Mouse (Mus musculus) monocyte, adult 5-6 weeks (primary cell): Measurements from ENCODE around the gene Heatr5a. TPM values are rescaled to one million over a fixed set of nuclear protein-coding genes. Genes with fewer than 3 reads are reported as not detected.

Experiments
- ATAC-seq: fragments of 153-309, 156-312 bp; replicated peaks from 2 replicates; pipeline ENCODE4 v1.8.0; 2017; ENCODE audit warnings: mild to moderate bottlenecking; ENCODE audit not compliant: low TSS enrichment, insufficient number of reproducible peaks, severe bottlenecking, poor library complexity, low FRiP score
- total RNA-seq: library from RNA; stranded (forward); fragments of 200-1000, 200-491, 200-594 nt; gene quantifications from 3 replicates; pipeline ENCODE4 v1.2.3, GENCODE M21; 2017

The Heatr5a gene
- total RNA-seq, 1 experiment from 2014 or later = 35.9 TPM

DNA sequence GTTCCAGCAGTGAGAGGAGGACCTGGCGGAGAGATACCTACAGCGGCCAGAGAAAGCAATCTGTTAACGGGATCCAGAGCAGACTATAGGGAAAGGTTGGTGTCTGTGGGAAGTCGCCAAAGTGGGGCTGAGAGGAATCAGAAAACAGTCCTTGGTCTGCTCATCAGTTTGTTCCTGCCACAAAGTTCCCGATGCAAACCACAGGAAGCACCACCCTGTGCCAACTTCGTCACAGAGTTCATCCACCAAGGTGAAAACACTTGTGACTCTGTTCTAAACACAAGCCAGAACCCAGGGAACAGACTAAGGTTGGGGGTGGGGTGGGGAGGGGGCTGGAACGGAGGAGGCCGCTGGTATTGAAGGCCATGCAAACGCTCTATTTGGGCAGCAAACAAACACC is 5.4 kb upstream of the Heatr5a start:
- no peak for ATAC-seq

DNA sequence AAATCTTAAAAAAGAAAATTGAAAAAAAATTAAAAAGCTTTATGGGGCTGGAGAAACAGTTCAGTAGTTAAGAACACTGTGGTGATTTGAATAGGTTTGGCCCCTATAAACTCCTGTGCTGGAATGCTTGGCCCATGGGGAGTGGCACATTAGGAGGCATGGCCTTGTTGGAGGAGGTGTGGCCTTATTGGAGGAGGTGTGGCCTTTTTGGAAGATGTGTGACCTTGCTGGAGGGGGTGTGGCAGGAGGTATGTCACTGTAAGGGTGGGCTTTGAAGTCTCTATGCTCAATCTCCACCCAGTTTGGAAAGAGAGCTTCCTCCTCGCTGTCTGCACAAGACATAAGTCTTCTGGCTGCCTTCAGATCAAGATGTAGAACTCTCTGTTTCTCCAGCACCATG is 3.3 kb upstream of the Heatr5a start:
- ATAC-seq = no peak

DNA sequence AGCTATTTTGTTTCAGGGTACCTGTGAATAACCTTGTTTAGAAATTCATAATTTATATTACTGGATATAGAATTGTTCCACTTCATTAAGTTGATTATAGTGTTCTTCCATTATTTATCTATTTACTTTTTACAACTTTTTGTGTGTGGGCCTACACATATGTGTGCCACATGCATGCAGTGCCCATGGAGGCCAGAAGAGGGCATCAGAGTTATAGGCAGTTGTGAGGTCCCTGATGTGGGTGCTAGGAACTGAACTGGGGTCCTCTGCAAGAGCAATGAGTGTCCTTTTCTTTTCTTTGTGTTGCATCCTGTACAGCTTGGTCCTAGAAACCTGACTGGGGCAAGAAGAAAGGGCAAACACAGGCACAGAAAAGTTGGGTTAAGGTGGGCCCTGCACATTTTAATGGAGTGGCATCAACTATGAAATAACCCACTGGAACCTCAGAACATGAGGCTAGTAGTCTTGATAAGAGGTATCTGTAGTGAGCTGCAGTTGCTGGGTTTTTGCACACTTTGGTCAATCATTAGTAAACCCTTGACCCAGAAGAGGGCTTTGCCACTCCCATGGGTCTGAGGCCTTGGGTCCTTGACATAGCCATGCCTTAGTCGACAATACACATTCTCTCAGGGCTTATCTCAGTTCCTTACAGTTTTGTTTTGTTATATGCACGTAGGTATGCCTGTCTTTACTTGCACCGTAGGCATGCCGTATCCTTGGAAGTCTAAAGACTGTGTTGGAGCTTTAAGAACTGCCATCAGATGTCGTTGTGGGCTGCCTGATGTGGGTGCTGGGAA is 1.3 kb upstream of the Heatr5a start:
- ATAC-seq = no peak

DNA sequence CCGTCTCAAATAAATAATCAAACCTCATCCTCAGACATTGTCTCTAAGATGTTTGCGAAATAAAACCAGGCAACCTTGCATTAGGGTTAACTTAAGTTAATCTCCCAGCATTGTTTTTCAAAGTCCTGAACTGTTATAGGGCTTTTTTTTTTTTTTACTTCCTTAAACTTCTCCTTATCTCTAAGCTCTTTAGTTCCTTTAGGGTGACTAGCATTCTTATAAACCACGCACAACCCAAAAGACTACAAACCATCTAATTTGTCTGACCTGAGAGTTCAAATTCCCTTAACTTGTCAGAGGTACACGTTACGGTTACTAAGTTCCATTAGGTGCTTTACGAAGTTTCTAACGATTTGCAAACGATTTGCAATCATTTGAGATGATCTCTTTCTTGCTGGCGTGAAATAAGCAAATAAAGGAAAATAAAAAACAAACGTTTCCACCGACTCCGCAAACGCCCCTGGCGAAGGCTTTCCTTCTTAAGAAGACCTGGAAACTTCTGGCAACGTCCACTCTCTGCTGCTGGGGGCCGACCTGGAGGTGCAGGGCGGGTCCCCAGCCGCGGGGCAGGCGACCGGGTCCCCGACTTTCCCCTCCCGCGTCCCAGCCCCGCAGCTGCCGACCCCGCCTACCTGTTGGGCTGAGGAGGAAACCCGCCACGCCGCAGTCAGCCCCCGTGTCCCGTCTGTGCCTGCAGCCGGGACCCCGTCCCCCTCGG is 610 bp downstream of the Heatr5a start:
- ATAC-seq = no peak

DNA sequence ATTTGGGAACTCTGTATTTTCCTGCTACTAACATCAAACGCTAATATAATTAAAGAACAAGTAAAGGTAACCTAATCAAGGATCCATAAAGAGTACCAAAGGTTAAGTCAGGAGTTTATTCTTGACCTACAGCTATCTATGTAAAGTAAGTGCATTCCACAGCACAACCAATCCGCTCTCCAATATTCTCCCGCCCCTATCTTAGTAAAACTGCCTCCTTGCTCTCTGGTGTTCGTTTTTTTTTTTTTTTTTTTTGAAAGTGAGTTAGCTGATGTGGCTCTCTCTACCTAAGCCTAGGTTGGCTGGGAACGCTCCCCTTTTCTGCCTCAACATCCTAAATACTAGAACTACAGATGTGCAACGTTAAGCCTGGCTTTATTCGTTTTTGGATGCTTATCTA is 1.2 kb downstream of the Heatr5a start:
- no peak for ATAC-seq

DNA sequence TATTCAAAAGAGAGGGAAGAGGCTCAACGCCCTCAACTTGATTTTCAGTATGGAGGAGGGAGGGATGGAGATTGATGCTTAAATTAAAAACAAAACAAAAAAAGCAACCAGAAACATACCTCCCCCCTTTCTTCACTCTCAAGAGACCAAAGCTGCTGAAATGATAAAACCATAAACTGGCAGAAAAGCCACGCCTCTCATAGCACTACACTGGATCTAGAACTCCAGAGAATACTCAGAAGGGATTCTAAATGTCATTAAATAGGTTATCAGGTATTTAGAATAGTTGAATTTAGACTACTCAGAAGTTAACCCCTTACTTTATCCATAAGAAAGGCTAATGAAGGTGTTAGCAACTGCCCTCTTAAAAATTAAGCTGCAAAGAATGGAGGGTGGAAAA is 2.0 kb downstream of the Heatr5a start:
- ATAC-seq = no peak

DNA sequence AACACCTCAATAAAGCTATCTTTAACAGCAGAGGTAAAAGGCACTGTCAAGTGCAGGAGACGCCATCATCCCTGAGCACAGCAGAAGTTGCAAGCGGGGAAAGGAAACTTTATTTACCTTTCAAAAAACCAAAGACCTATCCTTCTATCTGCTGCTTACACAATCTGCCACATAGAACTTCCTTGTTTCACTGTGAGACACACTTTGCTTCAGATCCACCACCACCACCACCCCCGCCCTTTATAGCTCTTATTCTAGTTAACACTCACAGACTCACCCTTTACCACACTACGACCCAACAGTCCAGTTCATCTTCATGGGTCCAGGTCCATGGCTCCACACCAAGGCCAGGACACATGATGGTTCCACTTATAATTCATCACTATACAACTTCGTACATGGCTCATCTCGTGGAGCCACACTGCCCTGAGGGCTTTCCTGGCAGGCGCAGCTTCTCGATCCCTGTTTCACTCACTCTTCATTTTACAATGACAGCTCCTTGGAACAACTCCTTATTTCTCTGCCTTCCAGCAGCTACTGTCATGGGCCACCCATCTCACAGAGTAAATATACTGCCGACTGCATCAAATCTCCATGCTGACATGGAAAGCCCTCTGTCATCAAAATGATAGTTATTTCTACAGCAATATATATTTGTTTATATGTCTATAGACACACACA is 3.1 kb downstream of the Heatr5a start:
- peak; percentile 46; the same call in 1 of the 2 replicates for ATAC-seq

DNA sequence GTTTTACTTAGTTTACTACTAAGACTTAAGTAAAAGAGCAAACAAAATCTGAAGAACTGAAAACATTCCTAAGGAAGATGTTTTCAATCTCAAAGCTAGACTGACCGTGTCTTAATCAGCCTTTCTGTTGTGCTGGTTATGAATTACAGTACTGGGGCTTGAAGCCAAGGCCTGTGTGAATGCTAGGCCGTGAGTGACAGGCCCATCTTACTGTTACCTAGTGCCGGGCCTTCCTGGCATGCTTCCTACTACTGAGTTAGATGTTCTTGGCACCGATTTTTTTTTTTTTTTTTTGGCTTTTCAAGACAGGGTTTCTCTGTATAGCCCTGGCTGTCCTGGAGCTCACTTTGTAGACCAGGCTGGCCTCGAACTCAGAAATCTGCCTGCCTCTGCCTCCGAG is 13.5 kb downstream of the Heatr5a start:
- ATAC-seq = no peak

DNA sequence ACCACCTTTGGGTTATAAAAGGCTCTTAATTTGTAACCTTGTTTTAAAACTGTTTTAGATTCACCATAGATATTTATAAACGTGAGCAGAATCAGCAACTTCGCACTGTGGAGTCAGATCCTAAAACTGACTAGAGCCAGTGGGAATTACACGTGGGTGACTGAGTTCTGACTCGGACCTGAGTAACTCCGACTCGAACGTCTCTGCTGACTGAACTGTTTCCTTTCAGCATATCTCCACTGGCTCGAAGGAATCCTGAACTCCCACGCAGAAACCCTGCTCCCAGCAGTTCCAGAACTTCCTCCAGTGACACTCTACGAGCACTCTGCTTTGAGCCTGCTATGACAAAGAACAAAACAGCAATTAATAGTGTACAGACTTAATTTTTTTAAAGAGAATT is 18.8 kb downstream of the Heatr5a start:
- no peak for ATAC-seq

DNA sequence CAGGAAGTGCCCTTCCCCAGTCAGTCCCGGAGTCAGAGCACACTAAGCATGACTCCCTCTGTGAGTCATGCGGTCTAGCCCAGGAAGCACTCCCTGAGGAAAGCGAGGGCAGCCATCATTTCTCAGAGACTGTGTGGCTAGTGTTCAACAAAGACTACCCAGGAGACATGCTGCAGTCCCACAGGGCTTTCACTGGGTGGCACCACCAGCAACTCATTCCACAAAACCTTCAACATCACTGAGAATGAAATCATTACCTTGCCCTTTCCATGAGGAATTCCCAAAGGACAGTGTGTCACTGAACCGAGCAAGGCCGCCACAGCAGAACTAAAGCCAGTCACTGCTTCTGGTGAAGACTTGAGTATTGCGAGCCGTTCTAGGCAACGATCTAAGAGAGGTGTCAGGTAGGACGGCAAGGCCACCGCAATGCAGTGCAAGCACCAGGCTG is 23.6 kb downstream of the Heatr5a start:
- ATAC-seq = no peak

DNA sequence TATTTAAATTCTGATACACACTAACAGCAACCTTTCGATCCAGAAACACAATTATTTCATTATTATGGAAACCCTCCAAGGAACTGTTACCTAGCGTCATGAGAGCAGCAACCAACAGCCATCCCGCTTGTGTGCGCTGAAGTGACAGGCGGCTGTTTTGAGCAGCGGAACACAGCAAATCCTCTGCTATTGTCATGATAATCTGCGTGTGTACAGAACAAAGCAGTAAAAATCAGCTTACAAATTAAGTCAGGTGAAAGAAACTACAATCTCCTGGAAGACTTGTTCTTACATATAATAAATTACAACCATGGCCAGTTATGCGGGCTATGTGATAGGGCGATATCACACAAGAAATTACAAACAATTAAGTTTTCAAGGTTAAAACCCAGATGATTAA is 25.8 kb downstream of the Heatr5a start:
- ATAC-seq = no peak

DNA sequence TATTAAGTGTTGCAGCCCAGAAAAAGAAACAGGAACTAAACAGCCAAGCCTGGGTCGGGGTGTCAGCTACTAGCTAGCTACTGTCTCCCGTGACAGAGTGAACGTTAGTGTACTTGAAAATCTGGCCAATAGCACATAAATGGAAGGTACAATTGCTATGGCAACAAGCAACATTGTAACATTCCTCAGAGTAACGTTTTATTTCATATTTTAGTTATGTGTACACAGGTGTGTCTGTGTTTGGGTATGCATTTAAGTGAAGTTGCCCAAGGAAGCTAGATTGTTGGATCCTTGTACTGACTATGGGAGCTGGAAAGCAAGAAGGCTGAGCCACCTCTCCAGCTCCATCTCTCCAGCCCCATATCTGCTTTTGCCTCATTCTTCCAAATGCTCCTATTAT is 31.3 kb downstream of the Heatr5a start:
- ATAC-seq = no peak

DNA sequence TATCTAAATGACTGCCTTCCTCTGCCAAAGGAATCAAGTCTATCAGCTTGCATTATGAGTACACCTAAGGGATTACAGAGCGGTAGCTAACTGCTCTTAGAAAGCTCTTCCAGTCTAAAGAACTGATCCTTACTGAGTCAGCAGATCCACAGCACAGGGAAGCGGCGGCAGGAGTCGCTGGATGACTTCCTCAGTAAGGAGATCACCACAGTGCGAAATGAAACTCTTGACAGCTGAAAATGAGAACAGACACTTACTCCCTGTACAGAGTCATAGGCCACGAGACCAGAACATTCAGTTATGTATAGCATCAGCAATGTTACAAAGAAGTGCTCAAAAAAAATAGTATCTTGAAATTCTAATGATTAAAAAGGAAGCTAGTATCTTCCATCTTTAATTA is 33.2 kb downstream of the Heatr5a start:
- no peak for ATAC-seq

DNA sequence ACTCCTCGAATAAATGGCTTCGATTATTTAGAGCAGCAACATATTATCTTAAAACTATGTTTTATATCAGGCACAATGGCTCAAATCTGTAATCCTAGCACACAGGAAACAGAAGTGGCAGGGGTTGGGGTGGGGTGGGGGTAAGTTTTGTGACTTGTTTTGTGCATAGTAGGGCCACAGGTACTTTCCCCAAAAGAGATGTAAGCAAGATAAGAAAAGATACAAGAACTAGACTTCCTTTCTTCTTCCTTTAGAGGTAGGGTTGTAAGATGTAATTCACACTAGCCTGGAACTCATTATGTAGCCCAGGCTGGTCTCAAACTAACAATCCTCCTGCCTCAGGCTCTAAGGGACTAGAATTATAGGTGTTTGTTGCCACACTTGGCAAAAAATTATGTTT is 41.5 kb downstream of the Heatr5a start:
- ATAC-seq = no peak

DNA sequence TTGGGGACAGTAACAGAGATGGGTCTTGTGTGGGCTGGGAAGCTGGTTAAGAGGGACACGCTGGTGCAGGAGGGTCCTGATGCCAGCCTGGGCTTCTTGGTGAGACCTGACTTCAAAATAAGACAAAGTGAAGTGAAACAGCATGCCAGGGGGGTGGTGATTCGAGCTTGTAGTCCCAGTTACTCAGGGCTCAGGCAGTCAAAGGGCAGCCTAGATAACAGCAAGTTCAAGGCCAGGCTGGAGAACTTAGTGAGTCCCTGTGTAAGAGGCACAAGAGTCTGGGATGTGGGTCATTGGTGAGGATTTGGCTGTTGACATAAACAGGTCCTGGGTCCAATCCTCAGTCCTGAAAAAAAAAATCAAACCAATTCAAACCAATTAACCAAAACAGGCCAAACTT is 53.9 kb downstream of the Heatr5a start:
- no peak for ATAC-seq

DNA sequence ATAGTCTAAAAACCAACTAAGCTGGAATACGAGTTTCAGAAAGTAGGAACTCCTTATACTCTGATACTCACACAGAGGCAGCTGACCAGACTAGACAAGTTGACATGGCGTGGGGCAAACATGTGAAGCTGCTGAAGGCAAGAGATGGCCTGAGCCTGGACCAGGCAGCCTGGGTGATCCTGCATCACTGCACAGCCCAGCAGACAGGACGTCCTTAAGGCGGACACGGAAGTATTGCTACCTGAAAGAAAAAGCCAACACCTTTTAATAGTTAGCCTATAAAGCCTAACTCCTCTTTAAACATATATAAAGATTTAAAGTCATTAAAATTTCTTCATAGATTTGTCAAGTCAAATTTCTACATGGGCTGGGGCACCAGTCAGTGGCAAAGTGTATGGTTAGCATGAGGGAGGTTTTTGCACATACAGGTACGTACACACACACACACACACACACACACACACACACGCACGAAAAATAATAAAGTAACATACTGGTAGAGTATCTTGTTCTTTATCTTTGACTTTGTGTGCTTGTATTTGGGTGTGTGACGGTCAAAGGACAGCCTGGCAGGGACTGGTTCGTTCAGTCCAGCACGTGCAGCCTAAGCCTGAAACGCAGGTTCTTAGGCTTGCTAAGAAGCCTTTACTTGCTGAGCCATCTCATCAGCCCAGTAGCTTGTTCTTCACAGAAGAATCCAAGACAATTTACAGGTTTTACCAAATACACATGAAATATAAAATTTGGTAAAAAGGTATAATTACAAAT is 56.0 kb downstream of the Heatr5a start:
- ATAC-seq = no peak

DNA sequence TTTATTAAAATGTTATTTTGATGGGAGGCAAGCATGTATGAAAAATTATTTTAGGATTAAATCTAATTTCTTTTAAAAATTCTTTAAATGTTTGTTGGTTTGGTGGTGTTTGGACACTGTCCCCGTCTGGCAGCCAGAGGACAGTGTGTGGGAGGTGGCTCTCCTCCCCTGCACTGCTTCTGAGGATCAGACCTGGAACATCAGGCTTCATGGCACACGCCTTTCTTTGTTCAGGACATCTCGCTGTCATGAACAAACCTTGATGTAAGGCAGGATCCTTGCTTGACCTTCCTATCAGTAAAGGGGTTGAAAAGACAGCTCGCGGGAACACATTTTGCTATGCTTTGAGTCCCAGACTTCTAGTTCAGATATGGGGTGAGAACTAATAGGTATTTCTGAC is 61.9 kb downstream of the Heatr5a start:
- no peak for ATAC-seq

DNA sequence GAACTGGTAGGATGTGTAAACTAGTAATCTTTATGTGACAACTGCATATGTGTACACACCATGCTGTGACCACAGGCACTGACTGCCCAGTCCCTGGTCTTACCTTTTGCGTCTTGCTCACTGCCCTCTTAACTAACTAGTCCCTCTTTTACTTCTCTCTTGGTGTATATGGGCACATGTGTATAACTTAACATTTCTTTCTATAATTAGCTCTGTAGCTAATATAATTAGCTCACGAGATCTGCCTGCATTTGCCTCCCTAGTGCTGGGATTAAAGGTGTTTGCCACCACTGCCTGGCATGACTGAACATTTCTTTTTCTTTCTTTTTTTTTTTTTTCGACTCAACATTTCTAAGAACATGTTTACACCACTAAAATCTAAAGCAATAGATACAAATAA is 63.6 kb downstream of the Heatr5a start:
- ATAC-seq = no peak

DNA sequence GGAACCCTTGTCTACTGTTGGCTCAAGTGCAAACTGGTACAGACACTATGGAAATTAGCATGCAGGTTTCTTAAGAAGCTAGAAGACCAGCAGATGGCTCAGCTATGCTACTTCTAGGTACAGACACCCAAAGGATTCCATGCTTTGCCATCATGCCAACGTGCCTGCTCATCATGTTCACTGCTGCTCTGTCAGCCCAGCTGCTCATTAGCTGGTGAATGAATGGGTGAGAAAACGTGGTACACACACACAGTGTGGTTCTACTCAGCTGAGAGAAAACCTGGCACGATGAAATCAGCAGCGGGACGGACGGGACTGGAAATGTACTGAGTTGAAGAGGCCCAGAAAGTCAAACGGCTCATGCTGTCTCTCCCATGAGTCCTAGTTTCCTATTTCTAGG is 70.6 kb downstream of the Heatr5a start:
- no peak for ATAC-seq
